8 mouse cellular contexts compared by ENCODE assay signal in the genomic region with DNA sequence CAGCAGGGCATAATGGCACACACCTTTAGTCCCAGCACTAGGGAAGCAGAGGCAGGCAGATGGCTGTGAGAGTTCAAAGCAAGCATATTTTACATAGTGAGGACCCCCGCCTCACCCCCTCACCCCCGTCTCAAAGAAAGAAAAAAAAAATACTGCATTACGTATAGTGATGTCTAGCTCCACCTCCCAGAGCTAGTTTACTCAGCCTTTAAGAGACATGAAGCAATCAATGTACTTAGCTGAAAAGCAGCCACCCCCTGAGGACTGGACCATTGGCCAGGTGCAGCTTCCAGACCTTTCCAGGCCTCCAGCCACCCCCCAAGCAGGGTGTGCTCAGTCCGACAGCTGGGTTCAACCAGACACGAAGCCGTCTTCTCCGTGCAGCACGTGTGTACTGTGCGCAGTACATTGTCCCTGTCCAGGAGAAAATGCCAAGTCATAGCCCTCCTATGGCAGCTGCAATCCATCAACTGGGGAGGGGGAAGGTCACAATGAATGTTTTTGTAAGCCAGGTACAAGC. TPM values are rescaled to one million over a fixed set of nuclear protein-coding genes. Genes with fewer than 3 reads are reported as not detected.
DNase-seq lines count a peak whose midpoint lies in the region; ATAC-seq and TF ChIP-seq lines count a peak whose summit lies in the region.

No protein-coding gene starts in this region.

- peak overlapping the region; percentile 90 for H3K27ac ChIP-seq in kidney, postnatal 0 days
- peak overlapping the region; percentile 84 for H3K27ac ChIP-seq in stomach, embryonic 14.5 days (ENCODE audit: low read length)

- H3K9me3 ChIP-seq in kidney, postnatal 0 days (replicated peaks; ENCODE audit: low read length): no peaks in the 10 kb centered on the region
- no peaks in the 10 kb centered on the region for H3K9me3 ChIP-seq in stomach, embryonic 14.5 days (ENCODE audit: control insufficient read depth, low read depth, low read length)

- peak overlapping the region; percentile 58 for H3K4me2 ChIP-seq in kidney, postnatal 0 days (ENCODE audit: low read length)
- H3K4me2 ChIP-seq in stomach, embryonic 14.5 days (replicated peaks; ENCODE audit: low read depth, low read length): peak overlapping the region; percentile 45

- no peak for TF ChIP-seq CTCF in kidney, postnatal 0 days (IDR thresholded peaks at IDR 0.05; ENCODE audit: low read depth)

- H3K27me3 ChIP-seq in kidney, postnatal 0 days (ENCODE audit: insufficient read depth, low read length): no peaks in the 10 kb centered on the region
- H3K27me3 ChIP-seq in stomach, embryonic 14.5 days (ENCODE audit: control insufficient read depth, insufficient read depth, low read length): no peaks in the 10 kb centered on the region

- H3K4me3 ChIP-seq in kidney, postnatal 0 days (replicated peaks; ENCODE audit: low read depth, low read length): peak overlapping the region; percentile 32
- peak overlapping the region; percentile 26 for H3K4me3 ChIP-seq in stomach, embryonic 14.5 days (ENCODE audit: low read depth, low read length)

- peak; percentile 5 to 18 for DNase-seq in right cerebral cortex, adult 2 months (ENCODE audit: low spot score in 2 of 2)
- no peak for DNase-seq in right cerebral cortex, postnatal 14 days
- peak; percentile 29 to 36 for DNase-seq in cerebellum, postnatal 25 days
- DNase-seq in kidney, postnatal 0 days (ENCODE audit: low spot score): peak; percentile 33
- DNase-seq in lung, postnatal 10 days: peak; percentile 24
- DNase-seq in Muller cell, postnatal 12 days (ENCODE audit: inconsistent ontology term): no peak

- H3K4me1 ChIP-seq in kidney, postnatal 0 days (replicated peaks; ENCODE audit: insufficient read depth, low read length): no peaks in the 10 kb centered on the region
- no peaks in the 10 kb centered on the region for H3K4me1 ChIP-seq in stomach, embryonic 14.5 days (ENCODE audit: control insufficient read depth, insufficient read depth, low read length)

- peak; percentile 56 for ATAC-seq in granulocyte monocyte progenitor cell, adult 5-6 weeks (replicated peaks; ENCODE audit: poor library complexity, severe bottlenecking)
- ATAC-seq in kidney, postnatal 0 days (replicated peaks; ENCODE audit: low FRiP score, low read depth): peak; percentile 92
- peak; percentile 80 for ATAC-seq in stomach, embryonic 14.5 days (ENCODE audit: insufficient number of reproducible peaks, insufficient read depth, low FRiP score, low read depth)

- H3K9ac ChIP-seq in kidney, postnatal 0 days (ENCODE audit: low read depth, low read length): peak overlapping the region; percentile 42
- H3K9ac ChIP-seq in stomach, embryonic 14.5 days (replicated peaks; ENCODE audit: low read depth, low read length): no peak overlapping the region

- no peaks in the 10 kb centered on the region for H3K36me3 ChIP-seq in kidney, postnatal 0 days (ENCODE audit: insufficient read depth, low read length)
- no peaks in the 10 kb centered on the region for H3K36me3 ChIP-seq in stomach, embryonic 14.5 days (ENCODE audit: control insufficient read depth, insufficient read depth, low read length)

- WGBS in kidney, postnatal 0 days: 37% methylated on average over 9 of the region's 9 CpGs
- WGBS in stomach, embryonic 14.5 days: 29% methylated on average over 9 of the region's 9 CpGs

RNA-seq across cellular contexts. Expression of a gene that starts 24.0 kb away (rescaled TPM):
- 185 and 255 TPM in 2 replicates for total RNA-seq in granulocyte monocyte progenitor cell, adult 5-6 weeks (2014; fragmentation: Nextera tagmentation)
- 276 and 296 TPM in 2 replicates for total RNA-seq in granulocyte monocyte progenitor cell, adult 5-6 weeks (2017)
- 440 and 467 TPM in 2 replicates for polyA plus RNA-seq in kidney, postnatal 0 days (2015; fragmentation: Nextera tagmentation; extraction: Ambion mirVana)
- 548 and 610 TPM in 2 replicates for polyA plus RNA-seq in stomach, embryonic 14.5 days (2014; fragmentation: Nextera tagmentation; extraction: Ambion mirVana)

Comparison
In these comparisons a context has a peak if more than half of its experiments do, and no peak if none do; other contexts are left out.
1. DNase-seq: peak in right cerebral cortex, adult 2 months (2 of 2), cerebellum, postnatal 25 days (2 of 2), kidney, postnatal 0 days (single experiment) and lung, postnatal 10 days (single experiment); none in right cerebral cortex, postnatal 14 days (single experiment) and Muller cell, postnatal 12 days (single experiment).
2. Peak in every context shown above with its lines, with median percentiles within 50 percentile points of each other: ATAC-seq.